Mouse (Mus musculus) left cerebral cortex, postnatal 14 days (tissue): ENCODE results near the gene Thoc6. TPM values are rescaled to one million over a fixed set of nuclear protein-coding genes. Genes with fewer than 3 reads are reported as not detected.

Experiments used
- DNase-seq, 2 experiments: peaks; one replicate each; pipeline ENCODE4 v3.0.0; 2021 to 2022; ENCODE audit warnings: low spot score in 2 of 2, mixed read lengths in 1 of 2
- intact Hi-C: fragments of 180-260 bp; cut with DNase I; formaldehyde crosslinking; loops from one replicate; pipeline ENCODE4 v1.15.1; 2025
- long read RNA-seq, 2 experiments: library from polyadenylated mRNA; stranded (forward); transcript quantifications; one replicate each; pipeline ENCODE4 v2.0.0; 2021
- total RNA-seq, 2 experiments: library from RNA; stranded (reverse); gene quantifications; 2 replicates each; pipeline ENCODE4 v1.2.3; 2021

Thoc6 gene
- 1 to 10 TPM; 8.2 to 8.9 TPM for total RNA-seq
- long read RNA-seq, experiment 1, transcript Thoc6-201 (13 exons, 1,504 nt): major isoform, 6 of 11 reads
- long read RNA-seq, experiment 1, partial matches to known transcripts: 1 of 11 reads
- long read RNA-seq, experiment 1, other reads (novel, unspliced or antisense): 1 of 11 reads
- long read RNA-seq, experiment 2, partial matches to known transcripts: 0 of 7 reads
- long read RNA-seq, experiment 2, other reads (novel, unspliced or antisense): 2 of 7 reads

DNA sequence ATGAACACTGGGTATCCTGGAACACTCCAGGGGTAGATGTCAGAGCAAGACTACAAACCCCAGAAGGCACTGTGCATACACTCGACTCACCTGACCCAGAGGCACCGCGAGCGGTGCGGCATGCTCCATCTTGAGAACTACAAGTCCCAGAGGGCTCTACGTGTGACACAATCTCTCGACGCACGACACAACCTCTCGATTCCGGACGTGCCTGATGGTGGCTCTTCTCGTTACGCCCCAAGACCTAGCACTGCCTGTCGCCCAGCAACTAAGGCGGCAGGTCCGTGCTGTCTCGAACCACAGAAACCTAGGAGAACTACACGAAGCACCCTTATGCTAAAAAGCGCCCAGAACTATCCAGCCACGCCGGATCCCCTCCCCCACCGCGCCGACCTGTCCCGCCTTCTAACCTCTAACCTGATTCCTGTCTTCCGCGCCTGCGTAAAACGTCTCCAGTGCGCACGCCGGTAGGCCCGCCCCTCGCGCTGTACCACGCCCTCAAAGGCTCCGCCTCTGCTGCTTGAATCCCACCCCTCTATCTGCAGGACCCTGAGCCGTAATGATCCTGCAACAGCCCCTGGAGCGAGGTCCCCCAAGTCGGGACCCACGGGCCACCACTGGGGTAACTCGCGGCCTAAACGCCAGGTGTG lies at the start of gene Thoc6, which contains the start of gene Hcfc1r1:
Thoc6 (minus strand) TSS at position 459 of the 650 bp plus-strand sequence.
Hcfc1r1 (plus strand) TSS at position 173 of the 650 bp plus-strand sequence.
- intact Hi-C loops: loop anchor here (1.0 kb wide), 1 partner anchor 12 kb away; no protein-coding TSS in a partner anchor
- peak; percentile 93 to 98 for DNase-seq

DNA sequence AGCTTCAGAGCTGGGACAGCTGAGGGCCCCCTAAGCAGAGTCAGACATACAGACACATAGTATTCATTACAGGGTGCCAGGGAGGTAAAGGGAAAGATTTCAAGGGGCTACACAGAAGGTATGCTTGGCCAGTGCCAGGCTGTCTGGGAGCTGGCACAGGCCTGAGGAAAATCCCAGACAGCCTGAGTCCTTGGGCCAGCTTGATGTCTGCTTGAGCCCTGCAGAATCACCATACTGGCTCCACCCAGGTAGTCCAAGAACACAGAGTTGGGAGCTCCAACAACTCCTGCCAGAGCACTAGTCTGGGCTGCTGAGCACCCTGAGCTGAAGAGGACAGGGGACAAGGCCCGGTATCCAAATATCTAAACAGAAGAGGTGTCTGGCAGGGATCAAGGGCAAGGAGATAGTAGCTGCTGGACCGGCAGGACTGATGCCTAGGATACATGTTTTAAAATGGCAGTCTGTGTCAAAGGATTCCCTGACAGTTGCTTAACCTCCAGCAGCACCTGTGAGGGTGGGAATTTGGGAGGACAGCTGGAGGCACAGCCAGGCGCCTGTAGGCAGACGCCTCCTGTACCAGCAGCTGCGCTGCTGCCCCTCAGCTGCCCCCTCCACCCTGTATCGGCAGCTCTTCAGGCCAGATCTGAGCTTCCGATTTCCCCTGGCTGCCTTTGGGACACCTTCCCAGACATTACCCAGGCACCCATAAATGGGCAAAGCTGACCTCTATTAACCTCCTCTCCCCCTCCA lies 48.9 kb upstream of the Thoc6 start, which contains the start of gene 1520401A03Rik:
1520401A03Rik (minus strand) TSS at position 408 of the 750 bp plus-strand sequence.
- intact Hi-C loops: no loop called here
- no peak for DNase-seq

DNA sequence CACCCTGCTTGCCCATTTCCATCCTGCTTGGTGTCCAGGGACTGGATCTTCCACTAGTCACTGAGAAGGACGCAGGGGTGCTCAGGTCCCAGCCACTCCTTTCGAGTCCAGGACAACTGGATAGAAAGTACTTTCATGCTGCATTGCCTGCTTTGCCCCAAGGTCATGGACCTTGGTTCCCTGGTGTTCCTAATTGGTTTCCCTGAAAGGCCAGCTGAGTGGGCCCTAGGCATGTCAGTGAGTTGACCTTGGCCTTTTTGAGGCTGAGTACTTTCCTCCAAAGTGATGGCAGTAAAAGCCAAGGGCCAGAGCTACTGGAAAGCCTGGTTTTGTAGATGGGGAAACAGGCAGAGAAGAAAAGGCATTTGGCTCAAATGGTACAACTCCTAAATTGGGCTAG lies 48.2 kb upstream of the Thoc6 start:
- DNase-seq: no peak
- intact Hi-C loops: no loop called here

DNA sequence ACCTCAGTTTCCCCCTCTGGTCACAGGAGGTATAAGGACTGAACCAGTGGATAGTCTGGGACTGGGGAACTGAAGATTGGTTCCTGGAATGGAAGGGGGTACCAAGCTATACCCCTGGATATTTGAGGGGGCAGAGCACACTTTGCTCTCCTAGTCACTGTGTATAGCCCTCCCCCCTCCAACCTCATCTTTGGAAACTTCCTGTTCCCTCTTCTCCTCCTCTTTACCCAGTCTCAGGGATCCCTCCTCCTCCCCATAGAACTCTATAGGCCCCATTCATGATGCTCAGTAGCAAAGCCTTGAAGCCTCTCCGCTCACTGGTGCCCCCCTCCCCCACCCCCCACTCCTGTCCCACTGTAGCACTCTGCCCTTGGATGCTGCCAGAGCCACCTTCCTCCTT lies 45.8 kb upstream of the Thoc6 start:
- intact Hi-C loops: no loop called here
- no peak for DNase-seq

DNA sequence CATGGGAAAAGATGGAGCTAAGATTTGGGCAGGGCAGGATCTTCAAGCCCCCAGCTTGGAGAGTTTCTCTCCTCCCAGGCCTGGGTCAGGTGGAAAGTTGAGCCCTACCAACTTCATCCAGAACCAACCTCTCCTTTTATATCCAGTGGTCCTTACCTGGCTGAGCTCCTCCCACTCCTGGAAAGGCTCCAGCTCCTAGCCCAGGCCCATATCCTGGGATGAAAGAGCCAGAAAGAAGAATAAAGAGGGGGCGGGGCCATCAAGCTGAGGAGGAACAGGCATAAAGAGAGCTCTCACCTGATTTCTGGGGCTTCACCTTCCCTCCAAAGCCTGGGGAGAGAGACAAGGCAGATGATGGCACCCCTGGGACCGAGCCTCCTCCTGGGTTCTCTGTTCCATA lies 43.3 kb upstream of the Thoc6 start:
- DNase-seq: no peak
- intact Hi-C loops: no loop called here

DNA sequence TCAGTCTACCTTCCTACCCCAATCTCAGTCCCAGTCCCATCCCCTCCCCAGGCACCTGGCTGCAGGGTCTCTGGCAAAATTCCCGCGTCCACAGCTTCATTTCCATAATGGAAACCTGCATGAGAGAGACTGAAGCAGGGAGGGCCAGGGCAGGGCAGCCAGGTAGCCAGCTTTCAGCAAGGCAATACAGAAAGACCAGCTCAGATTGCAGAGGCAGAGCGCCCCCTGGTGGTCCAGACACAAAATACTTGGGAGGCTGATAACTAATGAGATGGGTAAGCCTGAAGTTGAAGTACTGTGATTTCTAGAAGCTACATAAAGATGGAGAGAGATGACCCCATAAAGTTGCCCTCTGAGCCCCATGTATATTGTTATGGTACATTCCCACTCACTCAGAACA lies 32.5 kb upstream of the Thoc6 start:
- intact Hi-C loops: no loop called here

DNA sequence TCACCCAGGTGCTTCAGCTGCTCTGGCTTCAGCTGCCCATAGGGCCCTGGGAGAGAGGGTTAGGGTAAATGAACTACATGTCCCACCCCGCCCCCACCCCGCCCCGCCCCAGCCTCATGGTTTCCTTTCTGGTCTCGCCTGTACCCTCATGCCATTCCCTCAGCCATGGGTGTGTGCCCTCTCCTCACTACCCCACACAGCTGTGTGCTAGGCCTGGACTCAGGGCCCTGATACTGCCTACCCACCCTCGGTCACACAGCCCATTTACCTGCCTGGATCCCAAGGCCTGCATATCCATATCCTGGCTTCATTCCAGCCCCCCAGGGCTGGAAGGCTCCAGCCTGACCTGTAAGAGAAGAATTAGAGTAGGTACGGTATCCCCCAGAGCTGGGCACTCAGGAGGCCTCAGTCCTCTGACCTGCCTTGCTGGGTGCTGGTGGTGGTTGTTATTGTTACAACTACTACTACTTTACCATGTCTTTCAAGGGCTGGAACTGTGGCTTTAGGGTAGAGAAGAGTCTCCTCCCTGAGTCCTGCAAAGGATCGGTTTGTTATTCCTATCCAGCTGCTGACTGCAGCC lies 31.9 kb upstream of the Thoc6 start:
- intact Hi-C loops: no loop called here
- no peak for DNase-seq

More for the DNA sequence above, 32.5 kb upstream of the Thoc6 start:
- DNase-seq: peak; percentile 76 to 79

DNA sequence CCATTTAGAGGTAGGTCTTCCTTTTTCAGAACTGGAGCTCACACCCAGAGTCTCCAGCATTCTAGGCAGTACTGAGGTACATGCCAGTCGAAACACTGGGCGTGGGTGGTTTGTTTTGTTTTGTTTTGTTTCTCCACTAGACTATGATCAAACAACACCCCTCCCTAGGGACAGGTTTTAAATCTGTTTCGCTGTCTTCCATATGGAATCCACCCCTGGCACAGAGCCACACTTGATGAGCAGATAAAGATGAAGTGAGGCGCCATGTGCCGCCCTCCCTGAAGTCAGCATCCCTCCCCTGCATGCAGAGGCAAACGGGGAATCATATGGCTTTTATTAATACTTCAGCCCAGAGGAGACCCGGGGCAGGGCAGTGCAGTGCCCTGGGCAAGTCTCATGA lies 31.1 kb upstream of the Thoc6 start:
- intact Hi-C loops: loop anchor here (5.0 kb wide), 1 partner anchor 42 kb away; the partner anchor contains the start of gene Bicdl2
- peak; percentile 47 to 58 for DNase-seq

DNA sequence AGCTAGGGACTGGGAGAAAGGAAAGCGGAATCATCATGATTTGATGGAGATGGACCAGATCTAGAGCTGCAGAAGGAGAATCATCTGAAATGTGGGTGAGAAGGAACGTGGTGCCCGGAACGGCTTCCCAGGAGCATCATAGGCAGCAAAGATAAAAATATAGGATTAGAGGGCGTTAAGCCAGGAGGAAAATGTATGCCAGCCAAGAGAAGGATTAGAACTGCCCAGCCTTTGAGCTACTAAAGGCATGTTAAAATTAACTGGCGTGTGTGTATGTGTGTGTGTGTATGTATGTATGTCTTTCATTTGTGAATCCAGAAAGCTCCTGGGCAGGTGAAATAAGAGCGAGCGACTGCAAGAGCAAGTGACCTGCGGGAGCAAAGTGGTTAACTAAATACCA lies 29.6 kb upstream of the Thoc6 start:
- DNase-seq: peak in 1 of 2 experiments; percentile 34
- intact Hi-C loops: loop anchor here (5.0 kb wide), 1 partner anchor 41 kb away; the partner anchor contains the start of gene Bicdl2

DNA sequence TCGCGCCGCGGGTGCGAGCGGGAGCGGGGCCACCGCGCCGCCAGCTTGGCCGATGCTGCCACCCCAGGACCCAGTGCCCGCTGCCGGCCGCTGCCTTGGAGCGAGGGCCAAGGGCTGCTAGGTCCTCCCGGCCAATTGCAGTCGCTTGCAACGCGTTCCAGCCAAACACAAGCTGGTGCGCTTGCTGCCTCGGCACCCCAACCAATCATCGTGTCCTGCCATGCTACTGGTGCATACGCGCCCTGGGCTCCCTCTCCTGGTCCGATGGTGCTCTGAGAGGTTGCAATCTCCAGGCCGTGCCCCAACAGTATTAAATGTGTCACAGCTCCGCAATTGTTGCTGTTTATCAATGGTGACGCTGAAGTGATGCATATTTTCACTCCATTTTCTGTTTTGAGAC lies 26.4 kb upstream of the Thoc6 start:
- intact Hi-C loops: loop anchor here (5.0 kb wide), 1 partner anchor 38 kb away; the partner anchor contains the start of gene Bicdl2
- peak; percentile 91 to 94 for DNase-seq

DNA sequence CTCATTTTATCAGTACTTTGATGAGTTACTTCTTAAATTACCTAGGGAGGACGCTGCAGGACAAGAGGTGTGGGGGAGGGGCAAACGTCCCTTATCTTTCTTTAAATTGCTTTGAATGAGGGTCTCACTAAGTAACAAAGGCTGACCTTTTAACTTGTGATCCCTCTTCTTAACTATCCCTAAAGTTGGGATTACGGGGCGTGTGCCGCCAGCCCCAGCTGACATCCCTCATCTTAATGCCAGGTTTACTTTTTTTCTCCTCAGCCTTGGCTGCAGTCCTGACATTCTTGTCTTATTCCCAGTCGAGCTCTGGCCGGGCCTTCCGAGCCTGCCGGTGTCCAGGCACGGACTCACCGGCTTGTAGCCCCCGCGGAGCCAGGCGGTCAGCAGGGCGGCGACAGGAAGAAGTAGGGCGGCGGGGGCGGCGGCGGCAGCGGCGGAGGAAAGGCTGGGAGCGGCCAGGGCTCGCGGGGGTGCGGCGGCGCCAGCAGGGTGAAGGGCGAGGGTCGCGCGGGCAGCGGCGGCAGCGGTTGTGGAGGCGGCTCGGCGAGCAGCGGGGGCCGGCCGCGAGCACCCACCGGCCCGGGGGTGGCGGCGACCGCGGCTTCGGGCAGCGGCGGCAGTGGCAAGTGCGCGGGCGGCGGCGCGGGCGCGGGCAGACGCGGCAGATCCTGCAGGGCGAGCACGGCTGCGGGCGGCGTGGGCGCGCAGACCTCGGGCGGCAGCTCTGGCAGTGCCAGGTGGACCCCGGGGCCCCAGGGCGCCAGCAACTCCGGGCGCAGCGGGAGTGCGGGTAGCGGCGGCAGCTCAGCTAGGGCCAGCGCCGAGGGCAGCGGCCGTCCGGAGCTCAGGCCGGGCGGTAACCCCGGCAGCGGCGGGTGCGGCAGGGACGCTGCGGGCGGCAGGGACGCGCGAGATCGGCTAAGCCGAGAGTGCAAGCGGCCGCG lies 25.7 kb upstream of the Thoc6 start:
- intact Hi-C loops: loop anchor here (5.0 kb wide), 1 partner anchor 37 kb away; the partner anchor contains the start of gene Bicdl2

DNA sequence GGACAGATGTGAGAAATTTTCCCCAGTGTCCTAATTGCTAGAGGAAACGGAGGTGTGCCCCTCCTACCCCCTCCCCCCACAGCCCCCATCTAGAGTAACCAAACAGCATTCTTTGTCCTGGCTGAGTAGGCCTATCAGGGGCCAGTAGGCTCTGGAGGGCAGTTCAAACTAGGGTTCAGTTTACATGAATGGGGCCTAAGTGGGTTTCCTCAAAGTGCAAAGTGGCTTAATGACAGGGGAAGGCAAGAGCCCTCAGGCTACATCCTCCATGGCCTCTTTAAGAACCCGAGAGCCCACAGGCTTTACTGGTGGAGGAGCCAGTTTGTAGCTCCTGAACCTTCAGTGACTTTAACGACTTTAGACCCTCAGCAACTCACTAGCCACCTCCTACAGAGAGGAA lies 22.1 kb upstream of the Thoc6 start:
- DNase-seq: no peak
- intact Hi-C loops: no loop called here

More for the DNA sequence above, 25.7 kb upstream of the Thoc6 start:
- DNase-seq: peak in 1 of 2 experiments; percentile 34

DNA sequence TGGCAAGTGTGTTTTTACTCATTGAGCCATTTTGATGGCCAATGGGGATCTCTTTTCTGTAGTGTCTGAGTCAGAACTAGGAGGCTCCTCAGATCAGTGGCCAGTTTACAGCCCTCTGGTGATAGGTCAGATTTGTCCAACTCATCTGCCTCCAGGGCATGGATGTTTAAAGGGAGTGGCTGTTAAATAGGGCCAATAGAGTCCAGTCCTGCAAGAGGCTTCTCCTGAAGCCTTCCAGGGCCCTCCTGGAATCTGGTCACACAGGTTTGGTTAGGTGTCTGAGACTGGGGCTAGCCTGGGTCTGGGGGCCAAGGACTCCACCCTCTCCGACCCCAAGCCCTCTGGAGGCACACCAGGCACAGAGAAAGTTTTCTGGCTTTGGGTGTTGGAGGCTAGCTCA lies 20.8 kb upstream of the Thoc6 start:
- DNase-seq: no peak
- intact Hi-C loops: no loop called here

DNA sequence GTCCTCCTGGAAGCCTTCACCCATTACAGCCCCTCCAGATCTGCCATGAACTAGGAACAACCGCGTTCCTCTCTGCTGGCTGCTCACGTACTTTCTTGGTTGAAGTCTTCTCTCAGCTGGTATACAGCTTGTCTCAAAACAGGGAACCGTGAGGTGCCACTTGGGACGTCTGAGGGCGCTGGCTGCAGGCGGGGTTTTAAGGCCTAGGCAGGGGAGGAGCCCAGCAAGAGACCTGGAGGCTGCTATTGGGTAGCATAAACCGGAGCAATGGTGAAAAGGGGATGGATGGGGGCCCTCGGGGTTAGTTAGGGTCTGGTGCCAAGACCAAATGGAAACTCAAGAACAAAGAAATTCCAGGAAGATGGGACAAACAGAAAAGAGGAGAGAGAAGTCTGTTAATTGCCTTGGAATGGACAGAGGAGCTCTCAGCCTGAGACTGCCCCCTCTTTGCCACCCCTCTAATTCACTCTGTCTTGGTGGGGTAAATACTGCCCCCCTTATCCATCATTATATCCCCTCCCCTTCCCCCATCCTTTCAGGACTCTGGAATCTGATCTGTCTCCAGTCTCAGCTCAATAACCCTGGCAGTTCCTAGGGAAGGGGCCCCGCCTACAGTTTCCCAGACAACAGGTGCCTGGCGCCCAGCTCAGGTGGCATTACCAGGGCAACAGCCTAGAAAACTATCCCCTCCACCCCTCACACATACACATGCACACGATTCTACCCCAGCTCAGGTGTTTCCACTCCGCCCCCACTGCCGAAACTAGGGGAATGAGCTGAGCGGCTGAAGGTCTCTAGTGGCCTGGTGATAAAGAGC lies 10.4 kb upstream of the Thoc6 start, which contains the start of gene Cldn9:
Cldn9 (minus strand) TSS at position 171 of the 817 bp plus-strand sequence.
- DNase-seq: no peak
- intact Hi-C loops: no loop called here

DNA sequence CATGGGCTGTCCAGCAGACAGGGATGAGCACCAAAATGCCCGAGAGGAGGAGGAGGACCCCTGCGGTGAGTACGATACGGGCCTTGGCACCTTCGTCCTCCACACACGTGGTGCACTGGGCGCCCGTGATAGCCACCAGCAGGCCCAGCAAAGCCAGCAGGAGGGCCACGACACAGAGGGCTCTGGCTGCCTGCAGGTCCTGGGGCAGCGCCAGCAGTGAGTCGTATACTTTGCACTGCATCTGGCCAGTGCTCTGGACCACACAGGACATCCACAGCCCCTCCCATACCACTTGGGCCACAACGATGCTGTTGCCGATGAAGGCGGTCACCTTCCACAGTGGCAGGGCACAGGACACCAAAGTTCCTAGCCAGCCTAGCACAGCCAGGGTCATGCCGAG lies 9.5 kb upstream of the Thoc6 start:
- DNase-seq: no peak
- intact Hi-C loops: no loop called here

DNA sequence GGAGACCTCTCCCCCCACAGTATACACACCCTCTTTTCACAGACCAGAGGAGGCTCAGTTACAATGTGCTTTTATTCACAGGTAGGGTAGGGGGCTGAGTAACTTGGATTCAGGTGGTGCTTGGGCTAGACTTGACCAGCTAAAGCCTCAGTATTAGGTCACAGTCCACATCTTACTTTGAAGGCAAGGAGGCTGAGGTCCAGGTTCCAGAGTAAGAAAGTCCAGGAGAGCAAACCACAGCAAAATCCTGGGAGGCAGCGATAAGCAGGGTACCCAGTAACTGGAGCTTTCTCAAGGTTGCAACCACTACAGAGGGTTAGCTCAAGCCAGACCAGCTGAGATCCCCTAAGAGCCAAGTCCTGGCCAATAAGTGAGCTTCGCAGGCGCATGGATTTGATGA lies 8.8 kb upstream of the Thoc6 start:
- intact Hi-C loops: no loop called here

DNA sequence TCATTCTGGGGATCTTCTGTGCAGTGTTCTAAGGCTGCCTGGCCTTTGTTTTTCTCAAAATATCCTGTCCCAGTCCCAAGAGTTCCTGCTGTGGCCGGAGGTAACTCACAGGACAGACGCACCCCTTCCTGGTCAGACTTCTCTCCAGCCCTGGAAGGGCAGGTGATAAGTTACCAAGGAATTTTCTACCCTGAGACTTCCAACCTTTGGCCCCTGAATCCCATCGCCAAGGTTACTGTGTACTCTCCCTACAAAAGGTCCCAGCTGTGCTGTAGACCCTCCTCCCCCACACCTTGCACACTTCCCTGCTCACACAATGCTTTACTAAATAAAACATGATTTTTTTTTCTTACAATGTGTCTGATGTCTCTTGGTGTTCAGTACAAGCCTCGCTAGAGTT lies 8.4 kb upstream of the Thoc6 start:
- intact Hi-C loops: no loop called here
- no peak for DNase-seq

More for the DNA sequence above, 8.8 kb upstream of the Thoc6 start:
- DNase-seq: no peak

DNA sequence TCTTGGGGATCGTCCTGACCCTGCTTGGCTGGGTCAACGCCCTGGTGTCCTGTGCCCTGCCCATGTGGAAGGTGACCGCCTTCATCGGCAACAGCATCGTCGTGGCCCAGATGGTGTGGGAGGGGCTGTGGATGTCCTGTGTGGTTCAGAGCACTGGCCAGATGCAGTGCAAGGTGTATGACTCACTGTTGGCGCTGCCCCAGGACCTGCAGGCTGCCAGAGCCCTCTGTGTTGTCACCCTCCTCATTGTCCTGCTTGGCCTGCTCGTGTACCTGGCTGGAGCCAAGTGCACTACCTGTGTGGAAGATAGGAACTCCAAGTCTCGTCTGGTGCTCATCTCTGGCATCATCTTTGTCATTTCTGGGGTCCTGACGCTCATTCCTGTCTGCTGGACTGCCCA lies 7.4 kb upstream of the Thoc6 start:
- intact Hi-C loops: no loop called here
- DNase-seq: no peak
